Mouse (Mus musculus): ENCODE measurements around the gene Tmem178.

Tmem178 gene

DNA sequence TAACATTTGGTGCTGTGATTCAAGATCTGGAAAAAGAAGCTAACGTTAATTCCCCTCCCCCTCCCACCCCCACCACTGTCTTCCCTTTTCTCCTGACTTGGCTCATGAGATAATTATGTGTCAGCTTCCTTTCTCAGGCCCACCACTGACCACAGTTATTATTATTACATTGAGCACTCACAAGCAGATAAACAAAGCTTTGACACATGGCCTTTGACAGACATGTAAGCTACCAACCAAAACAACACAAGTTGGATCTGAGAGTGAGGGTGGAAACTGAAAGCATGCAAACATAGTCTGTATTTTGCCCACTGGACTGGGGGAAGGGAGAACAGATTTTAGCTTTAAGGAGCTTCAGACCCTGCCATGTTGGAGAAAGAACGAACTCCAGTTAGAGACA is 52.8 kb downstream of the Tmem178 start:
- no peak for DNase-seq (ENCODE audit: inconsistent ontology term)

GRCm38 (mm10) chr17:80998958-80999357 is 54.5 kb downstream of the Tmem178 start:
- no peak for DNase-seq (ENCODE audit: inconsistent ontology term)

GRCm38 (mm10) chr17:81001010-81001409 is 56.6 kb downstream of the Tmem178 start:
- no peak for DNase-seq (ENCODE audit: inconsistent ontology term)

- no peak for DNase-seq (ENCODE audit: inconsistent ontology term)
Observed at GRCm38 (mm10) chr17:81001647-81002046, 57.2 kb downstream of the Tmem178 start.

DNA sequence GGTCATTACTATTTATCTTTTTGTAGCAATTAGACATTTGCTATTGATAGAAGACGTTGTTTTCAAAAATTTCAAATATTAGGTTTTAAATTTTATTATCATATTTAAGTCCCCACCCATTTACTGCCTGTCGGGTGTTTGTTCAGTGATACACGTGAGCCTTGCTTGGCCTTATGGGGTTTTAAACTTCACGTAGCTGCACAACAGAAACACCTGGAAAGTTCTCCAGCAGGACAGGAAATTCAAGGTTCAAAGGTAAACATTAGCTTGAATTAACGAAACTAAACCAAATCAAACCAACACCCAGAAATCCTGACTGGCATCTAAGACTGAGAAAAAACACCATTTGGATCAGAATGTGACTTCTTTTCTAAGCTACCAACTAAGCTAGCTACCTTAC is 57.7 kb downstream of the Tmem178 start:
- no peak for DNase-seq (ENCODE audit: inconsistent ontology term)

- no peak for DNase-seq (ENCODE audit: inconsistent ontology term)
Observed at GRCm38 (mm10) chr17:81004454-81004853, 60.0 kb downstream of the Tmem178 start.

- DNase-seq (ENCODE audit: inconsistent ontology term) = no peak
Observed at GRCm38 (mm10) chr17:81005292-81005691, 60.9 kb downstream of the Tmem178 start.

DNA sequence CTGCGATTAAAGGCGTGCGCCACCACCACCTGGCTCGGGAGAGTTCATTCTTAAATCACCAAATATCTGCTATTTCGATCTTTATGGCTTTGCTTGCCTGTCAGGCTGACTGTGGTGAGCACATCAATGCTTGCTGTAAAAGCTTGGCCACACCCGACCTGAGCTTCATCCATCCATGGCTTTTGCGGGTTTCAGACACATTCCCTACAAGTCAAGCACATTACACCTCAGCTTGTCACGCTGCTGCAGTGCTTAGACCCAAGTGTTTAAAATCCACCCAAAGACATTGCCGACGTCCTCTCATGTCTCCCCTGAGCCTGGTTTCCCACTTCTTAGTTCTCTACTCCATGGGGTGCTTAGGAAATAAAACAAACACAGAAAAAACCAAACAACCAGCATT is 64.7 kb downstream of the Tmem178 start:
- DNase-seq (ENCODE audit: inconsistent ontology term) = no peak

- no peak for DNase-seq (ENCODE audit: inconsistent ontology term)
Observed at GRCm38 (mm10) chr17:81010199-81010598, 65.8 kb downstream of the Tmem178 start.

GRCm38 (mm10) chr17:81010844-81011685 is 66.6 kb downstream of the Tmem178 start:
- DNase-seq (ENCODE audit: inconsistent ontology term) = no peak

DNA sequence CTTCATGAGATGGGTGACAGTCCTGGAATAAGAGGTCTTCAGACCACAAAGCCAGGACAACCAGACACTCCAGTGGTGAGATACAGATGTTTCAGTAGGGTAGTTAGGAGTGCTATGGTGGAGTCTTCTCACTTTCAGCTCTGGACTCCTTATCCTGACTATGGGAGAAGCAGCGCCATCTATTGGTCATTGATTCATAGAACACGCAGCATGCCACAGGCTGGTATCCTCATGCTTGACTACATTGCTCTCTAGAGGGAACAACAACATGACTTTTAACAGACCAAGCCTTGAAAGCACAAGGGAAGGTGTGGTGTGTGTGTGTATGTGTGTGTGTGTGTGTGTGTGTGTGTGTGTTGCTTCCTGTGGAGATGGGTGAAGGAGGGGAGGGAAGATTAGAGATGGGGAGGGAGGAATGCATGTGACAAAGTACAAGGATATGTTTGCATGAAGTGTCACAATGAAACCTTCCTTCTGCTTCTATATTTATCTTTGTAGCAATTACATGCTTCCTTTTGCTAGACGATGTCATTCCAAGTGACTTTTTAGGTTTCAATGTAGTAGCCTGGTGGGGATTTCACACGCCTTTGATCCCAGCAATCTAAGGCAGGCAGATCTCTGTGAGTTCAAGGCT is 71.5 kb downstream of the Tmem178 start:
- peak; percentile 46 for DNase-seq (ENCODE audit: inconsistent ontology term)

GRCm38 (mm10) chr17:81017132-81017531 is 72.7 kb downstream of the Tmem178 start:
- peak; percentile 33 for DNase-seq (ENCODE audit: inconsistent ontology term)

GRCm38 (mm10) chr17:81027331-81027730 is 82.9 kb downstream of the Tmem178 start:
- DNase-seq (ENCODE audit: inconsistent ontology term) = no peak

- no peak for DNase-seq (ENCODE audit: inconsistent ontology term)
Observed at GRCm38 (mm10) chr17:81031830-81032442, 87.5 kb downstream of the Tmem178 start.

GRCm38 (mm10) chr17:81032957-81033356 is 88.5 kb downstream of the Tmem178 start:
- DNase-seq (ENCODE audit: inconsistent ontology term) = no peak

- no peak for DNase-seq (ENCODE audit: inconsistent ontology term)
Observed at GRCm38 (mm10) chr17:81035354-81035753, 90.9 kb downstream of the Tmem178 start.

DNA sequence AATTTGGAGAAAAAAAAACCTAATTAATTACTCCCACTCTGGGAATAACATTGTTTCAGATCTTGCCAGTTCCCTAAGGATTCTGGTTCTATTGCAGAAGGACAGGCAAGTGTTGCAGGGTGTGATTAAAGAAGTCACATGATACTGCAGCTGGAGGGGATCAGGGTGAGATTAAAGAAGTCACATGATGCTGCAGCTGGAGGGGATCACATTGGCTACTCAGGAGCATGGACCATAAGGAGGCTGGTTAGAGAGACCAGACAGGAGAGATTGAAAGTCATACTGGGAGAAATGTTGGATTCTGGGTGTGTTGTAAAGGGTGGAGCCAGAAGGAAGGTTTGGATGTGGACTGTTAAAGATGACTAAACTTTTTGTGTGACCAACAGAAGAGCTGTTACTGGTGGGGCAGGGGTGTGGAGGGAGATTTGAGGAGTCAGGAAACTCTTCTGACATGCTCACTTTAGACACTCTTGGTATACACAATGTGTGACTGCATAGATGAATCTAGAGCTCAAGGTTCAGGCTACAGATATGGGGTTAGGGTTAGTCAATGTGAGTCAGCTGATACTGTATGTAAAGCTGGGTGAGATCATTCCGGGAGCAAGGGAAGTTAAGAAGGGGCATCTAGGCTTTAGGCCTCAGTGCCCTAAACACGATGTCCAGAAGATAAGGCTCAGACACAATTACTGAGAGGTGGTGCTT is 94.4 kb downstream of the Tmem178 start:
- DNase-seq (ENCODE audit: inconsistent ontology term) = no peak

DNA sequence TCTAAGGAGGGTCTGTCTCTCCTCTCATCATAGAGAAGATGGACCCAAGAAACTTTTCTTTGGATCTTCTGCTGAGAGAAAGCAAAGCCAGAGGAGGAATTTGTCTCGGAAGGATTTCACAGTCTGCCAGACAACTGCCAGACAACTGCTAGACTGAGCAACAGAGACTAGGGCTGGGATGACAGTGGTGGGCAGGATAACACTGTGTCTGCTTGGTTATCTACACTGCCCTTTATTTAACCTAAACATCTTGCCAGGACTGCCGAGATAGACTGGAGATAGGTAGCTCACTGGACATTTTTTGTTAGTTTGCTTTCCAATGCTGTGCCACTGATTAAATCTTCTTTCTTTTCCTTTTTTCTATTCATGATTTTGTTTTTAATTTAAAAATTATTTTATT is 97.2 kb downstream of the Tmem178 start:
- DNase-seq (ENCODE audit: inconsistent ontology term) = no peak

- no peak for DNase-seq (ENCODE audit: inconsistent ontology term)
Observed at GRCm38 (mm10) chr17:81044356-81044755, 99.9 kb downstream of the Tmem178 start.

DNA sequence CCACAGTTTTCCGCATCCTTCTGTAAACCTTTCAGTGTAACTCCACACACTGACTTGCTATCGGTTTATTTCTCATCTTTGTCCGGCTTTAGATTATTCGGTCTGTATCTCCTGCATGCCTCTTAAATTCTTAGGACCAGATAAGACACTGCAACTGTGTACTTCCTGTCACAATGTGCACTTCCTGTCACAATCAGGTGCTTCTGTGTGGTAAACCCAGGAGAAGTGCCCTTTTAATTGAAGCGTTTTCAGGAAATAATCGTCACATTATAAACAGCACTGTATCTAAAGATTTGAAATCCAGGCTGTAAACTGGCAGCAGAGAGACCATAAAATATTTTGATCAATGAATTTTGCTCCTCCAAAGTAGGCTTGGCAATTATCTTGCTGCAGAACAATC is 100.7 kb downstream of the Tmem178 start:
- no peak for DNase-seq (ENCODE audit: inconsistent ontology term)

- DNase-seq (ENCODE audit: inconsistent ontology term) = no peak
Observed at GRCm38 (mm10) chr17:81045525-81046150, 101.2 kb downstream of the Tmem178 start.

Measured in Muller cell, postnatal 12 days (primary cell).